Mouse (Mus musculus) thymus, adult 18-20 months (tissue): ENCODE measurements around the gene Tmprss7.

Experiments
- DNase-seq, 2 experiments: peaks; one replicate each; pipeline ENCODE4 v3.0.0; 2022; ENCODE audit warnings: mixed read lengths in 2 of 2

The Tmprss7 gene

DNA sequence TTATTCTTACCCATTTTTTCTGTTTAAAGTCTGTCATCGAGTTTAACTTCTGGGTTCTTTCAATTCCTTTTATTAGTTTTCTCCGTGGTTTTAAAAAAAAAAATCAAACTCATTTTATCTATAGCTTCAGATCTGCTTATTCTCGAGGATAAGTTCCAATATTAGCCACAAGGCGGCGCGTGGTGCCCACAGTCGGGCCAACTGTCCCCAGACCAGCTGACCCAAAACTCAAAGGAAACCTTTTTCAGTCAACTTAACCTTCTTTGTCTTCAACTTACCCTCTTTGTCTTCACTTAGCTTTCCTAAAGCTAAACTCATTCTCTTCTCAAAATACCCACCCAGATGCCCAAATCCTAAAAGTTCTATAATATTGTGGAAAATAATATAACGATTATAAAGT, 8.6 kb downstream of the Tmprss7 start:
- no peak for DNase-seq

DNA sequence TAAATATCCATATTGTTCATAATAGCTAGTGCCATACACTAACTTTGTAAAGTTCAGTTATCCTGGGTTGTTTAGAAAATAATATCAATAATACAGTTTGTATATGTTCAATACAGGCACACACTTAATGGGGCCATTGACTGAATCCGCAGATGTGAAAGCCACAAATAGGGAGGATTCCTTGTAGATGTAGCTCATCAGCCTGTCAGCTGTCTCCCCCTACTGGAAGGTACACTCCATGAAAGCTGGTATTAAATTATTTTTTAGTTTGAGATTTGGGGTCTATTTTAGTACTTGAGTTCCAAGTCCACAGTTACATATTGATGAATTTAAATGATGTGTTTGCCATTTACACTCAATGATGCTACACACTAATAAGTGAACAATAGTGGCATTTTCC, 17.0 kb downstream of the Tmprss7 start:
- DNase-seq = no peak

DNA sequence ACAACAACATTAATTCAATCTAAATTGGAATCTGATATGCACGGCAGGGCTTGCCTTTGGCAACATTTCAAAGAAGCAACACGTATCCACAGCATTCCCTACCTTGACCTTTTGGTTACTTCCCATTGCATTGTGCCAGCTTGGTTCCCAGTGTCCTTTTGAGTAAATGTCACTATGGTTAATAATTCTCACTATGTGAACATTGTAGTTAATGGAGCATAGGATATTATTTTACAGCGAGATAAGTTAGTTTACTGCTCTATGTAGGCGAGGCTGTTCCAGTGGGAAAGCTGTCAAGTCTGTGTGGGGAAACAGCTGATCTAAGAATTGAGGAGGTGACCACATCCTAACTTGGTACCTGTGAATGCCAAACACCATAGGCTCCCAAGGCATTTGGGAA, 23.5 kb downstream of the Tmprss7 start:
- no peak for DNase-seq

DNA sequence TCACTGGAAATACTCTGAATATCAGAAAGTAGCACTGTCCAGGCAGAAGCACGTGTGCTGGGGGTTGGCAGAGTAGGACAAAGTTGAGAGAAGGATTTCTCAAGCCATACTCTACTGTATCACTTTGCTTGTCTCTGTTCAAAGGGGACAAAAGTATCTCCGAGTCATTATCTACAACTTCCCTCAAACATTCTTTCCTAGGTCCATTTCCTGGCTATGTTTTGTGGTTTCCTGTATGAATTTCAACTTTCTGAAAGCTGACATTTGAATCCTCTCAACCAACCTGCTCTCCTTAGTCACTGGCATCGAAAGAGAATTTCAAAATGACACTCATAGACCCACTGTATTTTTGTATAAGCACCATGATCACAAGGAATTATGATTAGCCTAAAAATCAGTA, 25.3 kb downstream of the Tmprss7 start:
- no peak for DNase-seq

DNA sequence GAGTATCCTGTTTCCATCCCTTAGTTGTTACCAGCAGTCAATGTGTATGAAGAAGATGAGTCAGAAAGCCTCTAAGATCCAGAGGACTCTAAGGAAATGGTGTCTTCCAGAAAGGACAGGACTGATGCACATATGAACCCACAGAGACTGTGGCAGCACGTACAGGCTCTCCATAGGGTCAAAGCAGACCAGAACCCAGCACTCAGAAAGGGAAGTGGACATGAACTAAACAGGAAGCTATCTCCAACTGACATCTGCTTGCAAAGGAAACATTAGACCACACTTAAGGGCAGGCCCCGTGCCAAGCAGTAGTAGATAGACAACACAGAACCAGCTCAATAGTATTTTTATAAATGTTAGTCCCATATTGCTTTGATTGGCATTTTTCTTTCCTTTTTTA, 27.3 kb downstream of the Tmprss7 start:
- DNase-seq = no peak

DNA sequence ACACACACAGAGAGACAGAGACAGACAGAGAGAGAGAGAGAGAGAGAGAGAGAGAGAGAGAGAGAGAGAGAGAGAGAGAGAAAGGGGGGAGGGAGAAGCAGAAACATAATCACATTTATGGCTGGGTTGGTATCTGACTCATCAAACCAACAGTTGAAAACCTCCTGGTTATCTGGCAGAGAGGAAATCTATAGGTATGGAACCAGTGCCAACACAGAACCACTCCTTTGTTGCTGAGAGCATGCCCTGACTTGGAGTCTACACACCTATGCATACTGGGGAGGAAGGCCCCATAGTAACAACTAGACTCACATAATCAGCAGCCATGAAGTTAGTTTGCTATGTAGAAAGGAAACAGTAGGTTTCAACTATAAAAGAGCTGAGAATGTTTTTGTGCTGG, 31.1 kb downstream of the Tmprss7 start:
- DNase-seq = no peak

DNA sequence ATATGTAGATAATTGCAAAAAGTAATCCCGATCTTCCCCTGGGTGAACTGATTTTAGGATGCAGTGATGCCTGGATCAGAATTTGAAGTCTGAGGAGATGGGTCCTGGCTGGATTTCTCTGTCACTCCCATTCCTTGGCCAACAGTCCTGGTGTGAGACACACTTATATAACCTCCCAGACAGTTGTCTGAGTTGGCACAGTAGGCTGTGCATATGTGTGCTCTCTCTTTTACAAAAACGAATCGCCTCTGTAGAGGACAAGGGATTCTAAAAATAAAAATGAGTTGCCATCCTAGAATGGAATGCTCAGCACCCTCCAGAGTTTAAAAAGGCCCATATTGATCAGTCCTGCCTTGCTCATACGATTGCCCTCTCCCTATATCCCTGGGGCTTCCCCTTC, 33.9 kb downstream of the Tmprss7 start:
- DNase-seq = no peak

DNA sequence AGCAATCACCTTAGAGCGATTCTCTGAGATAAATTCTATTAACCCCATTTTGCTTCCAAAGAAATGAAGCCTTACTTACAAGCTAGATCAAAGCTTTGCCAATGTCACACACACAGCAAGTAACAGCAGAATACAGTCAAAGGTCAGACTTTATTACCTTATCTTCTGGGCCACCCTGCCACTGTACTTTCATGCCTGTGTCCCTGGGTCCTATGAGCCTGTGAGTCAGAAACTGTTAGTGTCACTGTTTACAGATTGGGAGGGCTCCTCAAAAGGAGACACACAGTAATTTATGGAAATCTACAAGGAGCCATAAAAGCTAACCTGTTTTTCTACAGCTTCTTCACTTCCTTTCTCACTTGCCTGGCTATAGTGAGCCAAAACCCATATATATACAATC, 35.2 kb downstream of the Tmprss7 start:
- DNase-seq = no peak

DNA sequence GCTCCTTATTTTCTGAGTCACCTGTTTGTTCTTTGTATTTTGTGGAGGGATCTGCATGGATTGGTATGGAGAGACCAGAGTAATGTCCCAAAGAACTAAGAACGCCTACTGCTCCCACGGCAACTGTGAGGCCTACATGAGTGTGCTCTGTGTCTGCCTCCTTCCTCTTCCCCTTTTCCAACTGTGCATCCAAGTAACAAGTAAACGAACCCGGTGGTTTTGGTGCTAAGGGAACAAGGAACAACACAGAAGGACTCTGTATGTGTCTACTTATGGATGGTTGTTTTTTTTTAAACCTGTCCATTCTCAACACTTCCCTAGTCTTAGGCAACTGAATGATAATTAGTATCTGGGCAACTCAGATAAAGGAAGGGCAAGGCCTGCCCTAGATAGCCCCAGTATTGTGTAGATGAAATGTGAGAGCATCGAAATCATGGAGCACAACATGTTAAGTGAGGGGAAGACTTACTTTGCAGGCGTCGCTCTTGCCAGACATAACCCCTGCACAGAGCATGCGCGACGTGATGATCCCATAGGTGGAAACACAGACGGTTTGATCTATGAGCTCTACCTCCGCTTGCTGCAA, 35.8 kb downstream of the Tmprss7 start:
- no peak for DNase-seq

DNA sequence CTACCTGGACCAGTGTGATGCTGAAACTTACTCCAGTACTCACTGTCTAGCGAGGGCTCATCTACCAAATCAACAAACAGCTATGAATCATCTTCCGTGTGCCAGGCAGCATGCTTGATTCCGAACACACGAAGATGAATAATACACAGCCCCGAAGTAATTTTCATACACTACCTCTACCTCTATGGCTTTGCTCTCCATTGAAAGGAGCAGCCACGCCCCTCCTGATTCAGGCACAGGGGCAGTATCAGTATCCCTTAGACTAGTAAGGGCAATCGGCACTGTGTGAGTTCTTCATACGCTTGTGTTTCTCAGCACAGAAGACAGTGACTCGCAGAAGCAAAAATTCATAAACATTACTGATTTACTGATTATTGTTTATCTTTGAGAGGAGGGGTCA, 39.0 kb downstream of the Tmprss7 start:
- DNase-seq = no peak

DNA sequence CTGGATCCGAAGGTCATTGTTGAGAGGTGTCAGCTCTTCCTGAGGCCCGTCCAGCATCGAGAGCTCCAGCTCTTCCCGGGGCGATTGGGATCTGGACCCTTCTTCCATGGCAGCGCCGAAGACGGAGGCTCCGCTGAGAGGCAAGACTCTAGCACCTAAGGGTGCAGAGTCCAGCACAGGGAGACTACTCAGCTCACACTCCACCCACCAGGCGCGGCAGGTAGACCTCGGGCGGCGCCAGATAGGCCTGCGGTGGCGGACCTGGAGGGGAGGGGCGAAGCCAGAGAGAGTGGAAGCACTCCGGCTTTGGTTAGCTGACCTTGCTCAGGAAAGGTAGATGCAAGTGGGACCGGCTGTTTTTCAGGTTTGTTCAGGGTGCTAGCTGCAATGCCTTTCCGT, 39.5 kb downstream of the Tmprss7 start, which contains the start of gene BC016579:
TSS of gene BC016579 (minus strand) at position 135 of the 399 bp plus-strand sequence.
- peak in 1 of 2 experiments; percentile 6 for DNase-seq

DNA sequence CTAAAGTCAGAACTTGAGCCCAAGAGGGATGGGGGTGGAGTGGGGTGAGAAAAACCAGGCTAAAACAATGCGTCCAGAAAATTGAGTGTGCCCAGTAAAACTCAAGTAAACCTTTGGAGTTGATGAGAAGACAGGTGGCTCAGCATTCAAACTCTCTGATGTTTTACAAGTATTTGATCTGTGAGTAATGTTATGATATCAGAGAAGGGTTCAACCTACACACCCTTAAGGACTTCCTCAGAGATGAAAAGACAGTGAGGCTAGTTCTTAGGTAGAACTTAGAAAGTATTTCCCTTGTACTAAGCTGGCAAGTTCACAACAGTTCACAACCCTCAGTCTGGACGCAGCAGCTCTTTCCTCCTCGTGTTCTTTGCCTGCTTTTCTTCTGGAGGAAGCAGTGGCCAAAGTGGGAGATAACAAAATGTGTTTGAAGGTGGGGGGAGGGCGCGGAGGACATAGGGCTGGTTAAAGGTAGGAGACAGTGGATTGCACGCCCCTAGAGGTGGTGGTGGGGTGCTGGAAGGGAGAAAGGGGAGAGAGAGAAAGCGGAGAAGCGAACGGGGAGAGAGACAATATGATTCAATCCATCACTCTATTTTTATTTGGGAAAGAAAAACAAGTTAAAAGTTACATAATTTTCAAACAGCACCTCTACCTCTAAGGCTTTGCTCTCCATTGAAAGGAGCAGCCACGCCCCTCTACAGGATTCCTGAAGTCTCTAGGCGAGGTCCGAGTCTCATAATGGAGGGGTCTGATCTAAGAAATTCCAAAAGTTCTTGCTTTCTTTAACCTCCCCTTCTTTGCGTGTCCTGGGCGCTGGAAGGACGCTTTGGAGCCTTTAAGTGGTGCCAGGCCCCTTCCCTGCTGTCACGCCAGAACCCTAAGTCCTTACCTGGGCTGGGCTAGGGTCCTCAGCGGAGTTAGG, 40.2 kb downstream of the Tmprss7 start:
- no peak for DNase-seq

DNA sequence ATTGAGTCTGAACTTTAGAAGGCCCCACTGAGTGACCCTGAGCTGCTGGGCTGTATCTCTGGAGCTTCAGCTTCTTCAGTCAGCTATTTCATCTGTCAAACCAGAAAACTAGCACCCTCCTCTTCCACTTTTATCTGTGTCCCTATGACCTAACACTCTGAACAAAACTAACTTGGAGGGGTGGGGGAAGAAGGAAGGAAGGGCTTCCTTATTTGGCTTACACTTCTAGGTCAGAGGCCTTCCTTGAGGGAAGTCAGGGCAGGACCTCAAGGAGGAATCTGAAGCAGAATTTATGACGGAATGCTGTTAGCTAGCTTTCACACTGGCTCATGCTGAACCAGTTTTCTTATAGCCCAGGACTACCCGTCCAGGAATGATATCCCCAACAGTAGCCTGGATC, 42.0 kb downstream of the Tmprss7 start:
- no peak for DNase-seq

DNA sequence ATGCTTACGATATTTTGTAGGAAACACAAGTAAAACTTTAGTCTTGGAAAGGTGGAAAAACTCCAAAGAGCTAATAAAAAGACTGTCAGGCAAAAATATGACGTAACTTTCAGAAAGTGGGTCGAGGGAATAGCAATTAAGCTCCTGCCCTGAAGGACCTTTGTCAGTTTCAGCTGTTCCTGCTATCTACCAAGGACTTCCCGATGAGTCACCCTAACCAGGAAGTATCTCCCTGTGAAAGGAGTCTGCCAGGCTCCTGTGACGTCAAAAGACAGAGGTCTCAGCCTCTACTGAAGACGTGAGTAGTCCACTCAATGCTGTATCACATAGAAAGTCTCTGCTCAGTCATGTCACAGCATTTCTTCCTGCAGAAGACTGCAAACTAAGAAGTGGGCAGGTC, 49.1 kb downstream of the Tmprss7 start:
- DNase-seq = no peak

DNA sequence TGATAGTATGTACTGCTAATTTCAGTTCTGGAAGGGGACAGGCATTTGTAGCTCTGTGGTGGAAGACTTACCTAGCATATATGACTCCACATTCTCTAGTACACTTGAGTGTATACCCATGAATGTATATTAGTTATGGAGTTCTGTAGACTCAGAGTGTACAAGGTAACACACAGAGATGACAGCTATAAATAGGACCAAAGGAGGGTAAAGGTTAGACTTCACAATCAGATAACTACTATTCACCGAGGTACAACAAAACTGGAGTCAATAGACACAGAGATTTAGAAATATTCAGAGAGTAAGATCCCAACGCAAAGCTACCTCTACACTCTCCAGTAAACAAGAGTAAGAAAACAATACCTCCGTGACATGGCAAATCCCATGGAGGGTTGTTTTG, 49.5 kb downstream of the Tmprss7 start:
- no peak for DNase-seq

DNA sequence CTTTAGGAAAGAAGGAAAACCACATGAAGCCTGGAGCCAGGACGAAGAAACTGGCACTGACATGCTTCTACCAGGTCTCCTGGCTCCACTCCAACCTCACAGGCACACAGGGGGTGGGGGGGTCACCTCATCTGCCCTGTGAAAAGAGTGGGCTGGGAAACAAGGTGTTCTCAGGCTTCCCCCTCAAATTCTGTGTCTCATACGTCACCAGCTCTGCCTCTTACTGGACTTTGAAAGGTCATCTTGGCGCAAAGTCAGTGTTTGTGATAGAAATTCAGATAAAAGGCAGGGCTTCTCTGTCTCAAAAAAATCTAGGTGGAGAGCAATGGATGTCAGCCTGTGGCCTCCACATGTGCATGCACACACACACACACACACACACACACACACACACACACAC, 52.2 kb downstream of the Tmprss7 start:
- no peak for DNase-seq

DNA sequence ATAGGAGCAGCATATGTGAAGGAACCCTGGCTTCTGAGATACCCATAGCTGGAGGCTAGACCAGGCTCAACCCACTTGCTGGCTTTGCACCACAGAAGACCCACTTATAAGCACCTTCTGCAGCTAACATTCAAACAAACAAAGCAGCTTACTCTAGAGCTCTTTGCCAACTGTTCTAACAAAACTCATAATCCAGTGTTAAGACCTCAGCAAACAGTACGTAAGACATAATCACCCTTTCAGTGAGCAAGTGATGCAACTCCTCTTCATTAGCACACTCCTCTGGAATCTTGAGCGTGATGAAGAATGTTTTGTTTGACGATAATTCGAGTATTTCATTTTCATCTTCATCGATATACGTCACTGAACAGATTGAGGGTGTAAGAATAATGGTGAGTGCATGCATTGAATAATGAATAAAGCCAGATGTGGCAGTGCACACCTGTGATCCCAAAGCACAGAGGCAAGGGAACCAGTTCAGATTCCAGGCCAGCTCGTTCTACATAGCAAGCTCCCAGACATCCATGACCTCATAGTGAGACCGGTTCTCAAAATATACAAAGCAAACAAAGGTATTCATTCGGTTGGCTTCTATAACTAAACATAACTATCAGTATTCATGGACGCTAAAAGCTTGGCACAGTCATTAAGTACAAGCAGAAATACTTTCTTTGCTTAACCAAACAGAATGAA, 53.2 kb downstream of the Tmprss7 start:
- no peak for DNase-seq

DNA sequence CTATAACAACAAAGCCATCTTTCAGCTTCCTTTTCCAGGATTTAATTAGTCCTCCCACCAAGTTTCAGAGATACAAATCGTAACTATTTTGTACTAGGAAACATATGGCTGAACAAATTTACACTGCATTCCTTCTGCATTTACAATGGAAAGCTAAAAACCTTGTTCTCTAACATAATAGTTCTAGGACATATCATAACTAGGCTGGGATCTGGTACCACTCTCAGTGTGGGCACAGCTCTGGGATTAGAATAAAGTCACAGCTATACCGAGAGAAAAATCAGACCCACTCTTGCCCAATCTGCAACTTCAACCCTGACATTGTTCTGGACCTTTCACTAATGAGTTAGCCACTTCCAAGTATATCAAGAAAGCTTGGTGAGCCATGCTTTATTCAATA, 57.6 kb downstream of the Tmprss7 start:
- no peak for DNase-seq

DNA sequence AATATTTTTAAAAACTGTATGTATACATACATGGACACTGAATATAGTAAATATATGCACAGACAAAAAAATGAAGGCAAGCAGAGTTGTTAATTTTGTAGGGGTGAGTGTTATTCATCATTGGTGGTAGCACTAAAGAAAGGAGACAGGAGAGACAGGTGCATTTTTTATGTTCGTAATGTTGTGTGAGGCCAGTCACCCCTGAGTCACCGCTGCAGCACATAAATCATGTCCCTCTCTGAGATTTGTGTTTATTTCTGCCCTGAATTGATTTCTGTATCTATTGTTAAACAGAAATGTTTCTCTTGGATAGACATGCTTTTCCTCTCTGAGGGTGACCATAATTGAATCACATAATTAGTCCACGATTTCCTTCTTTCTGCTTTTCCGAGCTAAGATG, 61.0 kb downstream of the Tmprss7 start:
- no peak for DNase-seq

DNA sequence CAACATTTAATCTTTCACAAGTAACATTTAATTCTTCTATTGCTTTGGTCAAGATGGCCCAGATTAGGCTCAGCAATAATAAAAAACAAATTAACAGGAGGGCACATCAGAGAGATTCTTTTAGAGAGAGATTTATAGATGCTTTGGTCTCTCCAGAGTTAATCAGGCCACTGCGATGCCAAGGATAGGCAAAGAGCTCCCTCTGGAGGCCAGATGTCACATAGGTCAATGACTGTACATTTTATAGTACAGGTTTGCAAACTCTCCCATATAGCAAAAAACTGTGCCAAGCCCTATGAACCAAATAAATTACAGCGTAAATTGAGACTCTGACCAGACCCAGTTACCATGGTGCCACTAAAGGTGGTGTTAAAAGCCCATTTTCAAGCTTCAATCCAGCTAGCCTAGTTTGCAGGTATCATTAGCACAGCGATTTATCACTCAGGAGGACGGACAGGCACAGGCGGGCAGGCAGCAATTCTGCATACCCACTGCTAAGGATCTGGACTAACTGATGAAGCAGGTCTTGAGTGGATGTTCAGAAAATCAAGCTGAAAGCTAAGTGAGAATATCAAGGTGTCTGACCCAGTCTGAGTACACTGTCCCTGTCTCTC, 63.0 kb downstream of the Tmprss7 start:
- peak; percentile 6 to 10 for DNase-seq

DNA sequence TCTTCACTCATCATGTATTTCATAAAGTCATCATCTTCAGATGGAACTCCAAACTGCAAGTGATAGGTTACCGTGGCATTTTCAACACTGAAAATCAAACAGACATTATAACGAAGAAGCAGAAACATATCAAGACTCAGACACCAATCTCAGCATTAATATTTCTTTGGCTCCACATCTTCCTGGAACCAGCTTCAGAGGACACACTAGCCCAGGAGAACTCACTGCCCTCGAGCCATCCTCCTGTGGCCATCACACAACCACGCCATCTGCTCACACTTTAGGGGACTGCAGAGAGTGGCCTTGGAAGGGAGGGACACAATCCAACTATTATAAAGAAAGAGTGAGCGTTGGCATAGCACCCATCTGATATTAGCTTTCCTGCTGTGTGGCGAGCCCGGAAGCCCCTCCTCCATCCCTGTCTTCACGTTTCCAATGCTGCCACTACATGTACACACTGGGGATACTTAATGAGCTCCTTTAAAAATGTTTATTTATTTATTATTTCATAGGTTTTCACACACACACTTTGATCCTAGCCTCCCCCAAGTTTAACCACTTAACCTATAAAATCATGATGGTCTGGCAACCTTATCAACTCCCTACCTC, 63.9 kb downstream of the Tmprss7 start:
- no peak for DNase-seq

DNA sequence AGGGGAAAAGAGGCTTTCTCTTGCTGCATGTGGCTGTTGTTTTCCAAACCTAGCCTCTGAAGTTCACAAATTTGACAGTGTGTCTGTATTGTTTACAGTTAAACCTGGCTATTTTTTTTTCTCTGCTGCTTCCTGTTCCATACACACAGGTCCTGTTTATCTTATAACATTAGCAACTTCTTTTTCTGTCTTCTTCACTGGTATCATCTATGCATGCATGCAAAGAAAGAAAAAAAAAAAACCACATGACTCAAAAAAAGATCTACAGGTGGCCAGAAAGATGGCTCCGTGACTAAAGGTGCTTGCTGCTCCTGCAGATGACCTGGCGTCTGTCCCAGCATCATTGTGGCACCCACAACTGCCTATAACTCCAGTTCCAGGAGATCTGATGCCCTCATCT, 68.1 kb downstream of the Tmprss7 start:
- no peak for DNase-seq

DNA sequence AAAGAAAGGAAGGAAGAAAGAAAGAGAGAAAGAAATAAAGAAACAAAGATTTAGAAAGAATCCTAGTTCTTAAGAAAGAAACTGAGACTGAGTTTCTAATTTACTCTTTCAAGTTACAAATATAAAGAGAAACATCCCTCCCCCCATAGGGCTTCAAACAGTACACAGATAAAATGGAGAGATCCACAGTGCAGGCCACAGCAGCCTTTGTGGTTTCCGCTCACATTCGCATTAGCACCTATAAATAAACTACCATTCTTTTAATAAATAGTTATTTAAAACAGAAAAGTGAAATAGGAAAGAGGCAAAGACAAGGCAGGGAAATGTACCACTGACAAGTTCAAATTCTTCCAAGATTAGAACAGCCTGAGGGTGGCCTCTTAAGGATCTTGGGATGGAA, 68.7 kb downstream of the Tmprss7 start:
- DNase-seq = no peak
